Mouse (Mus musculus): ENCODE measurements around the gene Prkg1.

GRCm38 (mm10) chr19:30833045-30833651 is 931.7 kb downstream of the Prkg1 start:
- no peak for TF ChIP-seq POLR2A (IDR thresholded peaks at IDR 0.05; ENCODE audit: borderline replicate concordance, insufficient read depth, low read length)
- TF ChIP-seq CTCF (IDR thresholded peaks at IDR 0.05; ENCODE audit: borderline replicate concordance, insufficient read depth, low read depth, low read length), result no peak

Data from cerebellum, adult 2 months (tissue).